Mouse (Mus musculus): ENCODE measurements around the gene Sprr2a1. TPM values are rescaled to one million over a fixed set of nuclear protein-coding genes. Genes with fewer than 3 reads are reported as not detected.
A peak's percentile ranks its signal among the peaks of the same experiment; 100 is the strongest.
"Not testable (repeated sequence)": the region's sequence is repeated elsewhere in the genome, so short reads cannot be mapped to it uniquely, and the experiment has no call there.

Gene Sprr2a1
- polyA plus RNA-seq, 1 experiment from 2014 or later: not detected

GRCm38 (mm10) chr3:92227410-92227809 lies 11.8 kb downstream of the Sprr2a1 start:
- whole genome bisulfite sequencing: 76% methylated on average over 3 of the region's 3 CpGs

GRCm38 (mm10) chr3:92236463-92237189 lies 21.0 kb downstream of the Sprr2a1 start:
- H3K4me1 ChIP-seq (replicated peaks; ENCODE audit: control insufficient read depth, insufficient read depth, low read length); H3K36me3 ChIP-seq (ENCODE audit: control insufficient read depth, insufficient read depth, low read length); H3K9ac ChIP-seq (ENCODE audit: low read depth, low read length); H3K9me3 ChIP-seq (ENCODE audit: control insufficient read depth, low read length); H3K4me2 ChIP-seq (replicated peaks; ENCODE audit: low read depth, low read length); H3K27me3 ChIP-seq (ENCODE audit: control insufficient read depth, insufficient read depth, low read length); DNase-seq (ENCODE audit: low spot score); H3K4me3 ChIP-seq (ENCODE audit: low read depth, low read length); H3K27ac ChIP-seq (ENCODE audit: low read depth, low read length): not testable (repeated sequence)
- no CpG with 5 or more reads among the region's 5 CpGs for WGBS
- ATAC-seq (ENCODE audit: low FRiP score): peak; percentile 28; the same call in 1 of the 2 replicates

More at GRCm38 (mm10) chr3:92227410-92227809, 11.8 kb downstream of the Sprr2a1 start:
- DNase-seq (ENCODE audit: low spot score); H3K36me3 ChIP-seq (ENCODE audit: control insufficient read depth, insufficient read depth, low read length); H3K9me3 ChIP-seq (ENCODE audit: control insufficient read depth, low read length); H3K27ac ChIP-seq (ENCODE audit: low read depth, low read length); H3K4me1 ChIP-seq (replicated peaks; ENCODE audit: control insufficient read depth, insufficient read depth, low read length); ATAC-seq (ENCODE audit: low FRiP score); H3K9ac ChIP-seq (ENCODE audit: low read depth, low read length); H3K27me3 ChIP-seq (ENCODE audit: control insufficient read depth, insufficient read depth, low read length); H3K4me3 ChIP-seq (ENCODE audit: low read depth, low read length); H3K4me2 ChIP-seq (replicated peaks; ENCODE audit: low read depth, low read length): not testable (repeated sequence)

- H3K4me3 ChIP-seq (ENCODE audit: low read depth, low read length); DNase-seq (ENCODE audit: low spot score); ATAC-seq (ENCODE audit: low FRiP score): not testable (repeated sequence)
These were observed 23.1 kb downstream of the Sprr2a1 start for GRCm38 (mm10) chr3:92238736-92239135.

GRCm38 (mm10) chr3:92239197-92239596 lies 23.6 kb downstream of the Sprr2a1 start:
- not testable (repeated sequence) for H3K9me3 ChIP-seq (ENCODE audit: control insufficient read depth, low read length); H3K4me2 ChIP-seq (replicated peaks; ENCODE audit: low read depth, low read length); H3K9ac ChIP-seq (ENCODE audit: low read depth, low read length); H3K27me3 ChIP-seq (ENCODE audit: control insufficient read depth, insufficient read depth, low read length); H3K4me1 ChIP-seq (replicated peaks; ENCODE audit: control insufficient read depth, insufficient read depth, low read length); DNase-seq (ENCODE audit: low spot score); H3K27ac ChIP-seq (ENCODE audit: low read depth, low read length); H3K36me3 ChIP-seq (ENCODE audit: control insufficient read depth, insufficient read depth, low read length); ATAC-seq (ENCODE audit: low FRiP score); H3K4me3 ChIP-seq (ENCODE audit: low read depth, low read length)
- no CpG with 5 or more reads among the region's 1 CpGs for WGBS

More at GRCm38 (mm10) chr3:92238736-92239135, 23.1 kb downstream of the Sprr2a1 start:
- not testable (repeated sequence) for H3K36me3 ChIP-seq (ENCODE audit: control insufficient read depth, insufficient read depth, low read length); H3K9me3 ChIP-seq (ENCODE audit: control insufficient read depth, low read length); H3K27ac ChIP-seq (ENCODE audit: low read depth, low read length); H3K27me3 ChIP-seq (ENCODE audit: control insufficient read depth, insufficient read depth, low read length); H3K4me1 ChIP-seq (replicated peaks; ENCODE audit: control insufficient read depth, insufficient read depth, low read length); H3K4me2 ChIP-seq (replicated peaks; ENCODE audit: low read depth, low read length); H3K9ac ChIP-seq (ENCODE audit: low read depth, low read length)

GRCm38 (mm10) chr3:92244833-92245232 lies 29.2 kb downstream of the Sprr2a1 start:
- not testable (repeated sequence) for H3K36me3 ChIP-seq (ENCODE audit: control insufficient read depth, insufficient read depth, low read length); DNase-seq (ENCODE audit: low spot score); H3K4me3 ChIP-seq (ENCODE audit: low read depth, low read length); H3K9ac ChIP-seq (ENCODE audit: low read depth, low read length); H3K27me3 ChIP-seq (ENCODE audit: control insufficient read depth, insufficient read depth, low read length); H3K27ac ChIP-seq (ENCODE audit: low read depth, low read length); H3K9me3 ChIP-seq (ENCODE audit: control insufficient read depth, low read length); H3K4me2 ChIP-seq (replicated peaks; ENCODE audit: low read depth, low read length); H3K4me1 ChIP-seq (replicated peaks; ENCODE audit: control insufficient read depth, insufficient read depth, low read length)
- peak; percentile 23; the same call in 1 of the 2 replicates for ATAC-seq (ENCODE audit: low FRiP score)

GRCm38 (mm10) chr3:92246245-92246644 lies 30.6 kb downstream of the Sprr2a1 start:
- not testable (repeated sequence) for H3K4me1 ChIP-seq (replicated peaks; ENCODE audit: control insufficient read depth, insufficient read depth, low read length)

GRCm38 (mm10) chr3:92248494-92248893 lies 32.9 kb downstream of the Sprr2a1 start:
- H3K9ac ChIP-seq (ENCODE audit: low read depth, low read length): not testable (repeated sequence)

More at GRCm38 (mm10) chr3:92246245-92246644, 30.6 kb downstream of the Sprr2a1 start:
- not testable (repeated sequence) for ATAC-seq (ENCODE audit: low FRiP score); H3K27ac ChIP-seq (ENCODE audit: low read depth, low read length); H3K9me3 ChIP-seq (ENCODE audit: control insufficient read depth, low read length); H3K9ac ChIP-seq (ENCODE audit: low read depth, low read length); H3K4me2 ChIP-seq (replicated peaks; ENCODE audit: low read depth, low read length); H3K36me3 ChIP-seq (ENCODE audit: control insufficient read depth, insufficient read depth, low read length); DNase-seq (ENCODE audit: low spot score); H3K27me3 ChIP-seq (ENCODE audit: control insufficient read depth, insufficient read depth, low read length); H3K4me3 ChIP-seq (ENCODE audit: low read depth, low read length)
- no CpG with 5 or more reads among the region's 10 CpGs for WGBS

GRCm38 (mm10) chr3:92250450-92250849 lies 34.9 kb downstream of the Sprr2a1 start:
- not testable (repeated sequence) for H3K27ac ChIP-seq (ENCODE audit: low read depth, low read length); H3K4me1 ChIP-seq (replicated peaks; ENCODE audit: control insufficient read depth, insufficient read depth, low read length); H3K9me3 ChIP-seq (ENCODE audit: control insufficient read depth, low read length); H3K4me3 ChIP-seq (ENCODE audit: low read depth, low read length); H3K4me2 ChIP-seq (replicated peaks; ENCODE audit: low read depth, low read length); H3K36me3 ChIP-seq (ENCODE audit: control insufficient read depth, insufficient read depth, low read length); DNase-seq (ENCODE audit: low spot score); H3K9ac ChIP-seq (ENCODE audit: low read depth, low read length); H3K27me3 ChIP-seq (ENCODE audit: control insufficient read depth, insufficient read depth, low read length); ATAC-seq (ENCODE audit: low FRiP score)
- WGBS: 92% methylated on average over 1 of the region's 2 CpGs

More at GRCm38 (mm10) chr3:92248494-92248893, 32.9 kb downstream of the Sprr2a1 start:
- H3K27ac ChIP-seq (ENCODE audit: low read depth, low read length); ATAC-seq (ENCODE audit: low FRiP score); H3K36me3 ChIP-seq (ENCODE audit: control insufficient read depth, insufficient read depth, low read length); DNase-seq (ENCODE audit: low spot score); H3K9me3 ChIP-seq (ENCODE audit: control insufficient read depth, low read length); H3K4me2 ChIP-seq (replicated peaks; ENCODE audit: low read depth, low read length); H3K27me3 ChIP-seq (ENCODE audit: control insufficient read depth, insufficient read depth, low read length); H3K4me3 ChIP-seq (ENCODE audit: low read depth, low read length); H3K4me1 ChIP-seq (replicated peaks; ENCODE audit: control insufficient read depth, insufficient read depth, low read length): not testable (repeated sequence)

- WGBS: no CpG with 5 or more reads among the region's 8 CpGs
These were observed 38.3 kb downstream of the Sprr2a1 start for GRCm38 (mm10) chr3:92253860-92254259.

More at GRCm38 (mm10) chr3:92253860-92254259, 38.3 kb downstream of the Sprr2a1 start:
- ATAC-seq (ENCODE audit: low FRiP score): peak; percentile 52
- not testable (repeated sequence) for DNase-seq (ENCODE audit: low spot score); H3K36me3 ChIP-seq (ENCODE audit: control insufficient read depth, insufficient read depth, low read length); H3K27me3 ChIP-seq (ENCODE audit: control insufficient read depth, insufficient read depth, low read length); H3K9me3 ChIP-seq (ENCODE audit: control insufficient read depth, low read length); H3K4me1 ChIP-seq (replicated peaks; ENCODE audit: control insufficient read depth, insufficient read depth, low read length); H3K4me2 ChIP-seq (replicated peaks; ENCODE audit: low read depth, low read length); H3K9ac ChIP-seq (ENCODE audit: low read depth, low read length); H3K4me3 ChIP-seq (ENCODE audit: low read depth, low read length); H3K27ac ChIP-seq (ENCODE audit: low read depth, low read length)
